Mouse (Mus musculus): ENCODE results near the gene Plekha4.

Gene Plekha4

GRCm38 (mm10) chr7:45538163-45539041 is 12.3 kb downstream of the Plekha4 start:
- DNase-seq (ENCODE audit: low spot score in 2 of 2): no peak

- no peak for DNase-seq (ENCODE audit: low spot score in 2 of 2)
Observed at GRCm38 (mm10) chr7:45539095-45539494, 13.0 kb downstream of the Plekha4 start.

DNA sequence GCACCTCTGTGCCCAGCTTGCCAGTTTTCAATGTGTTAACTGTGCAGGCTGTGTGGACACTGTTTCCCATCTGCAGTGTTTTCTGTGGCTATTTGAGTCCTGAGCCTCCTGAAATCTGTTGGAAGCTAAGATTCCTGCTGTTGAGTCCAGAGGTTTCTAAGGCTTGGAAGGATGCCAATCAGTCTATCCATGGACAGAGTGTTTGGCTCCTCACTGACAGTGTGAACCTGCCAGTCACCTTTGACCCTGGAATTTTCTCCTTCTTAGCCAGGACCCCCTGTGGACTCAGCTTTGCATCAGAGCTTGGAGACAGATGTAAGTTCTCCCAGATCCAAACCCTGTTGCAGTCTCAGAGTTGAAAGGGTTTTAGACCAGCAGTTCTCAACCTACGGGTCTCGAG is 14.1 kb downstream of the Plekha4 start:
- DNase-seq (ENCODE audit: low spot score in 2 of 2): no peak

- DNase-seq (ENCODE audit: low spot score in 2 of 2): no peak
Observed at GRCm38 (mm10) chr7:45544525-45544924, 18.4 kb downstream of the Plekha4 start.

DNA sequence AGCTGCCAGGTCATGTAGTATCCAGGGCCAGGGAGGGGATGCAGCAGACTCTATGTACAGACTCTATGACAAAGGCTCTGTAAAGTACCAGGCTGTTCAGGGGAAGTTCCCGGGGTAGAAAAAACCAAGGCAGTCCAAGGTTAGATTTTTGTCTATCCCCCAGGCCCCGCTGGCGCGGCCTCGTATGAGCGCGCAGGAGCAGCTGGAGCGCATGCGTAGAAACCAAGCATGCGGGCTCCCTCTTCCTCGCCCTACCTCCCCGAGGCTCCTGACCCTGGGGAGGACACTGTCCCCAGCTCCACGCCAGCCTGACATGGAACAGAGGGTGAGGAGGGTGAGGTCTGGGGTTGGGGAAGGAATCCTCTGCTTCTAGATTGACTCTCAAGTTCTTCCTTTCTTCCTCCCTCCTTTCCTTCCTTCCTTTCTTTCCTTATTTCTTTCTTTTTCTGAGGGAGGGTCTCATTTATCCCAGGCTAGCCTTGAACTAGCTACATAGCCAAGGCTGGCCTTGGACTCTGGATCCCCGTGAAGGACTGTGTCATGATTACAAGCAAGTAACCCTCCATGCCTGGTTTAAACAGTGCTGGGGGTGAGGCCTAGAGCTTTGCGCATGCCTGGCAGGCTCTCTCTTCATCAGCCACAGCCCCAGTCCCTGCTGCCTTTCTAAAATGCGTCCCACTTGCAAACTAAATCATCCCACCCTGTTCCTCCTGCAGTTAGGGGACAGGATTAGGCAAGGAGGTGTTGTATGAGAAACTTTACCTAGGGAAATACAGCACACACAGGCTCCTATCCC is 23.7 kb downstream of the Plekha4 start:
- DNase-seq (ENCODE audit: low spot score in 2 of 2): no peak

GRCm38 (mm10) chr7:45550821-45551511 is 24.8 kb downstream of the Plekha4 start:
- DNase-seq (ENCODE audit: low spot score in 2 of 2): no peak

DNA sequence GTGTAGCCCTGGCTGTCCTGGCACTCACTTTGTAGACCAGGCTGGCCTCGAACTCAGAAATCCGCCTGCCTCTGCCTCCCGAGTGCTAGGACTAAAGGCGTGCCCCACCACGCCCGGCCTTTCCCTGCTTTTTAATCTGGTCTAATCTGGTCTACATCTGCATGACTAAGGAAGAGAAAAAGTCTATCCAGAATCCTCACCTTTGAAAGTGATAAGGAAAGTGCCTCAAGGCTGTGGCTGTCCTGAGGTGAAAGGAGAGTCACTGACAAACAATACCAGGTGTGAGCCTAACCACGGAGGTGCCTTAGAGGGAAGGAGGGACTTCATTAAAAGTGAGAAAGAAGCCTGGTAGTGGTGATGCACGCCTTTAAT is 25.4 kb downstream of the Plekha4 start:
- no peak for DNase-seq (ENCODE audit: low spot score in 2 of 2)

DNA sequence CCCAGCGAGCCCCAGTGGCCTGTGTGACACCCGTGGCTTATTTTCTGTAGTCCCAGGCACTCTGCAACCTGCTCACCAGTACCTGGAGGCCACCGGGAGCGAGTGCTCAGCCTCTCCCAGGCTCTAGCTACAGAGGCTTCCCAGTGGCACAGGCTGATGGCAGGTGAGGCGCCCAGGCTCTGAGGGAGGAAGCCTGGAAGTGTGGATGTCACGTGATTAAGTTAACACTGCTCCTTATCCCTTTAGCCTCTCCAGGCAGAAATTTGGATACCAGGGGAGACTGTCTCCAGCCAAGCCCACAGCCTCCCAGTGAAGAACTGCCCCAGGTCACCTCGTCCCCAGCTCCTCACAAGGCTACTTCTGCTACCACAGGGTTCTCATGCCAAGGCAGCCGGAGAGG is 27.4 kb downstream of the Plekha4 start:
- no peak for DNase-seq (ENCODE audit: low spot score in 2 of 2)

DNA sequence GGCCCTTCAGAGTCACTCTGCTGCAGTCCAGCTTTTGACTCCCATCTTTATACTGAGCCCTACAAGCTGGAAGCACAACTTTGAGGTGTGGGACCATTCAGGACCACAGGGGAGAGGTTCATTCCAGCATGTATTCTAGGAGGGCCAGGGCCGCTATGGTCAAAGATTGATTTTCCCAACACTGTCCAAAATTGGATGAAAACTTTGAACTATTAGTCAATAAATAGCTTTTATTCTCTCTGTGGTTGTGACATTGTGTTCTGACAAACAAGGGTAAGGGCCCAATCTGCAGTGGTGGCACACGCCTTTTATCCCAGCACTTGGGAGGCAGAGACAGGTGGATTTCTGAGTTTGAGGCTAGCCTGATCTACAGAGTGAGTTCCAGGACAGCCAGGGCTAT is 27.9 kb downstream of the Plekha4 start:
- no peak for DNase-seq (ENCODE audit: low spot score in 2 of 2)

- no peak for DNase-seq (ENCODE audit: low spot score in 2 of 2)
Observed at GRCm38 (mm10) chr7:45554744-45555143, 28.6 kb downstream of the Plekha4 start, which contains the start of gene Hsd17b14. Gene Hsd17b14, plus strand, starts transcription at chr7:45554893.

GRCm38 (mm10) chr7:45555787-45556186 is 29.7 kb downstream of the Plekha4 start:
- DNase-seq (ENCODE audit: low spot score in 2 of 2): peak; percentile 69 to 89

GRCm38 (mm10) chr7:45558907-45559306 is 32.8 kb downstream of the Plekha4 start:
- DNase-seq (ENCODE audit: low spot score in 2 of 2): no peak

- DNase-seq (ENCODE audit: low spot score in 2 of 2): no peak
Observed at GRCm38 (mm10) chr7:45560241-45560640, 34.1 kb downstream of the Plekha4 start.

- DNase-seq (ENCODE audit: low spot score in 2 of 2): peak; percentile 76 to 86
Observed at GRCm38 (mm10) chr7:45560843-45561623, 34.9 kb downstream of the Plekha4 start.

DNA sequence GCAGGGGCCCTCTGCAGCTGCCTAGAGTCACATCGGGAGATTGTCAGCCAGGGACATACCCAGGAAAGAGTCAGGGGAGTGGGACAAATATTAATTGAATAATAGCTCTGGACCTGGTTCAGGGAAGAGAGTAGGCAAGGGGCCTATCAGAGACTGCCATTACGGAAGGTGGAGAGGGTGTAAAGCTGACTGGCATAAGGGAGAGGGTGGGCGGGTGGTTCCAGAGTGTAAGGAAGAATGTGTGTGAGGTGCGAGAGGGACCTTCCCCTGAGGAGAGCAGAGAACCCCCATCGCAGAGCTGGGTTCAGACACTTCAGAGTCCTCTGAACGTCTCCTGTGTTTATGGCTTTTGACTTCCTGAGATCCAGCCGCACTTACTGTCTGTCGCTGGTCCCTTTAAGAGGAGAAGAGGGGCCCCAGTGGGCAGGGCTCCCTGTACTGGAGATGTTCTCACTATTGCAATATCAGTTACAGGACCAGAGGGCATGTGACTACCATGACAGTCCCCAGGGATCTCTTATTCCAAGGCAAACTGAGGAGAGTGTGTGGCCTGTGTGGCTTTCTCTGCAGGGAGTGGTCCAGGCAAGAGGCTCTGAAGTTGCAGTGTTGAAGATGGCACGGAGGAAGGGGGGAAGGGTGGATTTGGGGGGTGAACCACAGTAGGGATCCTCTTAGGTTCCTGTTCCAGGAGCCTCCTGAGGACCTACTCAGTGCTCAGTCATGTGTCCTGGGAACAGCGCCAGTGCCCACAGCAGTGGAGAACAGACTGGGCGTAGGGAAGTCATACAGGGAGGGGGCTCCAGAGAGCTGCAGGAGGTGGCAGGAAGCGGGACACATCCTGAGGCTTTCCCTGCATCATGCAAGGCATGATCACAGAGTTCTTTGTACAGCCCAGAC is 35.7 kb downstream of the Plekha4 start:
- peak in 1 of 2 experiments; percentile 21 for DNase-seq (ENCODE audit: low spot score in 2 of 2)

- no peak for DNase-seq (ENCODE audit: low spot score in 2 of 2)
Observed at GRCm38 (mm10) chr7:45564811-45565210, 38.7 kb downstream of the Plekha4 start.

DNA sequence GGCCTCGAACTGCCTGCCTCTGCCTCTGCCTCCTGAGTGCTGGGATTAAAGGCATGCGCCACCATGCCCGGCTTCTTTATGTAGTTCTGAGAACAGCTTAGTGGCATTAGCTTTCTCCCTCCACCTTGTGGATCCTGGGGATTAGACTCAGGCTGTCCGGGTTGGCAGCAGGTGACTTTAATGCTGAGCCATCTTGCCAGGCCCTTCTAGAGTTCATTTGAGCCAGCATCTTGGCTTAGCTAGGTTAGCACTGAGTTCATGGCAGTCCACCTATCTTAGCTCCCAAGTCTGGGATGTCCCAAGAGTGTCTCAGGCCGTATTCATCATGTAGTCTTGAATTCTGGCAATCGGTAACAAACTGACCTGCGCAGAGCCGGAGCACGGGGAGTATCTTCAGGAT is 39.3 kb downstream of the Plekha4 start:
- no peak for DNase-seq (ENCODE audit: low spot score in 2 of 2)

DNA sequence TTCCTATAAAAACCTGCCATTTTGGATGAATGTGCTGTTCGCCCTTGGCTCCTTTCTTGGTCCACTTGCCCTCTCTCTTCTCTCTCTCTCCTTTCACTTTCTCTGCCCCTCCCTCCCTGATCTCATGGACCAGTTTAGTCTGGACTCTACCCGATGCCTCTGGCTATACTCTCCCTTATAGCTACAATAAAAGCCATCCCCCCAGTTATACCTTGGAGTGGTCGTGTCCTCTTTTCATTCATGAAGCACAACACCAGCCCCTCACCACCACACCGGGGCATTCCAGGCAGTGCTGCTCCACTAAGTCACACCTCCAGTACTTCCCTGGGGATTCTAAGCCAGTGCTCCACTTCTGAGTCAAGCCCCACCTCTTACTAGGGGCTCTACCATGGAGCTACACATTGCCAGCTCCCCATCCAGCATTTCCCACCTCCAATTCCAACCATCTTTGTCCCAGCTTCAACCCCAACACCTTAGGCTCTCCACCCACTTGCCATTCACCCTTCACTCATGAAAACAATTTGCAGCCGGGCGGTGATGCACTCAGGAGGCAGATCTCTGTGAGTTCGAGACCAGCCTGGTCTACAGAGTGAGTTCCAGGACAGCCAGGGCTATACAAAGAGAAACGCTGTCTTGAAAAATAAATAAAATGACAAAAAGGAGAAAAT is 41.1 kb downstream of the Plekha4 start:
- DNase-seq (ENCODE audit: low spot score in 2 of 2): no peak

DNA sequence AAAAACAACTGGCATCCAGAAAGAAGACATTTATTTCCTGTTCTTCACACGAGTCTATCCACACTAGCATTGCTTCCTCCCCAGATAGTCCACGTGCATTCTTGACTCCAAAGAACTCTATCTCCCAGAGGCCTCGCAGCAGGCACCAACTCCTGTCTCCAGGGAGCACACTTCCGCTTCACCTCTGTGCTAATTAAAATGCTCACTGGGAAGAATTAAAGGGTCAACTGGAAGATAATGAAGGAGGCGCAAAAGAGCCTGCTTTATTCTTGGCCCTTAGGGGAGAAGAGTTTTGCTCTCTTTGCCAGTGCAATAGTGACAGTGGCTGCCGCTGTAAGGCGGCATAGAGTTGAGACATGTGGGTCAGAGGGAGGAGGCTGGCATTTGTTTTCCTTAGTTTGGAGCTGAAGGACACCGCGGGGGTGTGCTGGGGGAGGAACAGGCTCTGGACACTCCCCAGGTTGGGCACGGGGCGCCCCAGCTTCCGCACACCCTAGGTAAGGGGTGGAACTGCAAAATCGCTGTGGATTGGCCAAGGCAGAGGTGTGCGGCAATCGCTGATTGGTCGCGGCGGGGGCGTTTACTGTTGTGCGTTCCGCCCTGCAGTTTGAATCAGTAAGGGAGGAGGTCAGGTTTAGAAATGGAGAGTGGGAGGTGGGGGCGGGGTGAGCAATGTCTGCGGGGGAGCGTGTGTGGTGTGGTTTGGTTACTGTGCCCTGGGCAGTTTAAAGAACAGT is 41.8 kb downstream of the Plekha4 start:
- DNase-seq (ENCODE audit: low spot score in 2 of 2): peak; percentile 69 to 92
